Mouse (Mus musculus): ENCODE measurements around the gene Dnah7a. TPM values are rescaled to one million over a fixed set of nuclear protein-coding genes. Genes with fewer than 3 reads are reported as not detected.
A peak's percentile ranks its signal among the peaks of the same experiment; 100 is the strongest.
"Not testable (repeated sequence)": the region's sequence is repeated elsewhere in the genome, so short reads cannot be mapped to it uniquely, and the experiment has no call there.

Dnah7a gene
- polyA plus RNA-seq (2017; shearing (Covaris generic)), result 1 to 10 TPM; 1.4 to 2.5 TPM

GRCm38 (mm10) chr1:53706431-53707361, at the start of gene Dnah7a:
TSS of gene Dnah7a (minus strand) at chr1:53706784.
- peak; percentile 80 for ATAC-seq

GRCm38 (mm10) chr1:53753501-53753900, 46.9 kb upstream of the Dnah7a start:
- not testable (repeated sequence) for ATAC-seq

- no peak for ATAC-seq
Measured at GRCm38 (mm10) chr1:53751144-53751543, 44.6 kb upstream of the Dnah7a start.

GRCm38 (mm10) chr1:53750697-53751096, 44.1 kb upstream of the Dnah7a start:
- ATAC-seq, result not testable (repeated sequence)

GRCm38 (mm10) chr1:53749881-53750385, 43.3 kb upstream of the Dnah7a start:
- ATAC-seq, result not testable (repeated sequence)

- no peak for ATAC-seq
Measured at GRCm38 (mm10) chr1:53748571-53748970, 42.0 kb upstream of the Dnah7a start.

- ATAC-seq, result no peak
Measured at GRCm38 (mm10) chr1:53746001-53746400, 39.4 kb upstream of the Dnah7a start.

- no peak for ATAC-seq
Measured at GRCm38 (mm10) chr1:53741742-53742458, 35.3 kb upstream of the Dnah7a start.

GRCm38 (mm10) chr1:53740777-53741336, 34.3 kb upstream of the Dnah7a start:
- no peak for ATAC-seq

GRCm38 (mm10) chr1:53740077-53740776, 33.6 kb upstream of the Dnah7a start:
- ATAC-seq, result not testable (repeated sequence)

- no peak for ATAC-seq
Measured at GRCm38 (mm10) chr1:53736583-53736982, 30.0 kb upstream of the Dnah7a start.

- ATAC-seq, result no peak
Measured at GRCm38 (mm10) chr1:53728489-53729225, 22.1 kb upstream of the Dnah7a start.

- no peak for ATAC-seq
Measured at GRCm38 (mm10) chr1:53726883-53727282, 20.3 kb upstream of the Dnah7a start.

- no peak for ATAC-seq
Measured at GRCm38 (mm10) chr1:53721353-53721752, 14.8 kb upstream of the Dnah7a start.

GRCm38 (mm10) chr1:53720601-53721351, 14.2 kb upstream of the Dnah7a start:
- no peak for ATAC-seq

- ATAC-seq, result no peak
Measured at GRCm38 (mm10) chr1:53715966-53716515, 9.5 kb upstream of the Dnah7a start.

- no peak for ATAC-seq
Measured at GRCm38 (mm10) chr1:53715446-53715845, 8.9 kb upstream of the Dnah7a start.

GRCm38 (mm10) chr1:53713383-53713782, 6.8 kb upstream of the Dnah7a start:
- ATAC-seq, result not testable (repeated sequence)

- ATAC-seq, result no peak
Measured at GRCm38 (mm10) chr1:53711069-53711468, 4.5 kb upstream of the Dnah7a start.

GRCm38 (mm10) chr1:53709602-53710001, 3.0 kb upstream of the Dnah7a start:
- not testable (repeated sequence) for ATAC-seq
